Mouse (Mus musculus): ENCODE measurements around the gene Ttc28. TPM values are rescaled to one million over a fixed set of nuclear protein-coding genes. Genes with fewer than 3 reads are reported as not detected.
A peak's percentile ranks its signal among the peaks of the same experiment; 100 is the strongest.

Gene Ttc28
- total and polyA plus RNA-seq, 2 experiments from 2014 or later = 10.6 to 53.1 TPM

GRCm38 (mm10) chr5:111335939-111336691, 456.5 kb downstream of the Ttc28 start:
- no peaks in the 10 kb centered on the region for H3K27me3 ChIP-seq (ENCODE audit: insufficient read depth, low read length)
- peaks cover 3% of the 10 kb centered on the region; the same call in 1 of the 2 replicates for H3K4me1 ChIP-seq (ENCODE audit: insufficient read depth, low read length)
- no peaks in the 10 kb centered on the region for H3K9me3 ChIP-seq (ENCODE audit: low read length)
- WGBS = 89% methylated on average over 8 of the region's 8 CpGs
- ATAC-seq (ENCODE audit: low FRiP score) = no peak
- no peak for TF ChIP-seq CTCF (IDR thresholded peaks at IDR 0.05)
- H3K27ac ChIP-seq (ENCODE audit: low read depth, low read length) = no peak overlapping the region
- H3K36me3 ChIP-seq (ENCODE audit: insufficient read depth, low read length) = peaks cover 11% of the 10 kb centered on the region
- H3K4me3 ChIP-seq (ENCODE audit: low read depth, low read length) = no peak overlapping the region
- DNase-seq (ENCODE audit: low spot score) = no peak
- H3K4me2 ChIP-seq (ENCODE audit: low read depth, low read length, poor library complexity, severe bottlenecking) = no peak overlapping the region
- no peak overlapping the region for H3K9ac ChIP-seq (replicated peaks; ENCODE audit: low read length, poor library complexity, severe bottlenecking)

MicroRNAs encoded within 50 kb of the gene (microRNA counts, 519-probe panel; counts per million panel counts)
- microRNA mmu-miR-701 = 1,627 counts per million, percentile 61 among the panel's probes with 10 or more counts

Small RNAs within 50 kb of the gene (microRNA-seq; reads per million reads assigned to microRNA genes)
- gene Mir701 (ENCODE audit: borderline number of aligned reads) = 206 reads per million, percentile 53 among the genes with 10 or more reads in this experiment

Other genes with a start within 250 kb of the Ttc28 start
- 42.9 and 48.7 TPM in 2 replicates for gene Noc4l, start 226.4 kb upstream of the Ttc28 start, total RNA-seq (2014; rRNA removed)
- gene Noc4l, start 226.4 kb upstream of the Ttc28 start, polyA plus RNA-seq (2015; fragmentation: Nextera tagmentation; extraction: Ambion mirVana) = 41.8 and 43.9 TPM in 2 replicates
- gene Ddx51, start 226.4 kb upstream of the Ttc28 start, total RNA-seq (2014; rRNA removed) = 5.8 and 7.7 TPM in 2 replicates
- 10.5 and 11.0 TPM in 2 replicates for gene Ddx51, start 226.4 kb upstream of the Ttc28 start, polyA plus RNA-seq (2015; fragmentation: Nextera tagmentation; extraction: Ambion mirVana)
- 67.2 and 72.1 TPM in 2 replicates for gene Ep400, start 109.1 kb upstream of the Ttc28 start, total RNA-seq (2014; rRNA removed)
- gene Ep400, start 109.1 kb upstream of the Ttc28 start, polyA plus RNA-seq (2015; fragmentation: Nextera tagmentation; extraction: Ambion mirVana) = 27.7 and 38.5 TPM in 2 replicates
- gene Pus1, start 99.1 kb upstream of the Ttc28 start, total RNA-seq (2014; rRNA removed) = 10.4 and 11.6 TPM in 2 replicates
- 16.3 and 17.5 TPM in 2 replicates for gene Pus1, start 99.1 kb upstream of the Ttc28 start, polyA plus RNA-seq (2015; fragmentation: Nextera tagmentation; extraction: Ambion mirVana)
- 69.8 and 75.4 TPM in 2 replicates for gene Ulk1, start 69.7 kb upstream of the Ttc28 start, total RNA-seq (2014; rRNA removed)
- gene Ulk1, start 69.7 kb upstream of the Ttc28 start, polyA plus RNA-seq (2015; fragmentation: Nextera tagmentation; extraction: Ambion mirVana) = 17.8 and 21.1 TPM in 2 replicates
- gene Hscb, start 40.0 kb upstream of the Ttc28 start, total RNA-seq (2014; rRNA removed) = 9.6 and 13.4 TPM in 2 replicates
- 9.2 and 9.8 TPM in 2 replicates for gene Hscb, start 40.0 kb upstream of the Ttc28 start, polyA plus RNA-seq (2015; fragmentation: Nextera tagmentation; extraction: Ambion mirVana)
- 3.2 and 27.2 TPM in 2 replicates for gene Chek2, start 39.8 kb upstream of the Ttc28 start, total RNA-seq (2014; rRNA removed)
- gene Chek2, start 39.8 kb upstream of the Ttc28 start, polyA plus RNA-seq (2015; fragmentation: Nextera tagmentation; extraction: Ambion mirVana) = 1.9 and 2.6 TPM in 2 replicates

Data from midbrain, postnatal 0 days (tissue).